Mouse (Mus musculus) retina, embryonic 14.5 days (tissue): ENCODE results near the gene Tesc.

Experiments
- DNase-seq: peaks from one replicate; pipeline ENCODE4 v3.0.0-alpha.2; 2015; ENCODE audit warnings: low spot score

The Tesc gene

DNA sequence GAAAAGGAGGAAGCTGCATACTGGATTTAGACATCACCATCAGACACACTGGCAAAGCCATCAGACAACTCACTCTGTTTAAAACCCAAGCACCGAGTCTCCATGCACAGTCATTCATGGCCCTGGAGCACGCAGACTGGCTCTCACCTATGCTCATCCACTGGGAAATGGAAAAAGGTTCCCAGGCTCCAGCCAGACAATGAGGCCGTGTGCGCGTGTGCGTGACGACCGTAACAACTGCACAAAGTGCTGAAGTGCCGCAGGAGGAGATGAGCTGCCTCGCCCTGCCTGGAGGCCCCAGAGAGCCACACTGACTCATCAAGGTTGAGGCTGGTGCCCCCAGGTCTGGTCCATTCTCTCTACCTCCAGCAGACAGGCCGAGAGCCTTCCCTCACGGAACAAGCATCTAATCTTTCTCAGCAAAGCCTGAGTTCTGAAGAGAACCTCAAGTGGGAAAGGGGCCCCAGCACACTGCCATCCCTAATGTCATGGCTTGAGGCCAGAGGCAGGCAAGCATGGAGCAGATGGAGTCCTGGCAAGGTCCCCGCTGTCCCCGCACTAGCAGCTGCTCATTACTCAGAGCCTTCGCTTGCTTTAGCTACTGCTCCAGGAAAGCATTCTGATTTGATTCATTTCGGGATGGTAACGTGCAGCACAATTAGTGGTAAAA, 80.7 kb downstream of the Tesc start:
- no peak for DNase-seq

DNA sequence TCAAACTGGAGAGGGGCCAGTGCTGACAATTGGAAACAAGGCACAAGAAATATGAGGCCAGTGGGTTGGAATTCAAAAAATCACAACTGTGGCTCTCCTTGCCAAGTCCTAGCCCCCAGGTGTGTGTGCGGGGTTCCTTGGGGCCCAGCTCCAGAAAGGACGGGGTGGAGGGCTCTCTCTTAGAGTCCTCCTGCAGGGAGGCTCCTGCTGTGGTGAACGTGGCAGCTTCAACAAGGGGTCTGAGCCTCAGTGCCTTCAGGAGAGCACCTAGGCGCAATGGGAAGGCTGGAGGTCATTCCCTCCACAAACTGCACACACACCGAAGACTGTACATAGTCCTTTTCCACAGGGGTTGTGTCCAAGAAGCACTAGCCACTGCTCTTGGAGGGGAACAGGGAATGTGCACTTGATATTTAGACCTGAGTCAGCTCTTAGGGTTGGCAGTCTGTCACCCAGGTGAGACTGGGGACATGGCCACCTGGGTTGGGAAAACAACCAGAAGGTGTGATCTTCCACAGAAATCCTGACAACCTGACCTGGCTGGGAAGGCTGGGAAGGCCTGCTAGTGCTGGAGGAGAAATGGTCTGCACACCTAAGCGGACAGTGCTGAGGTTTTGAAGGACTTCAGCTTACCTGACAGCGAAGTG, 81.4 kb downstream of the Tesc start:
- DNase-seq, result no peak
